Mouse (Mus musculus) MEL (cell line): ENCODE data around the gene Srsf3.

ENCODE experiments used
- CTCF ChIP-seq, 3 experiments: IDR thresholded peaks in 2 of 3; conservative IDR thresholded peaks in 1 of 3; 2 replicates each; pipeline ENCODE4 v1.5.1; 2011 to 2012; ENCODE audit warnings: low read length in 3 of 3, low read depth in 2 of 3, mild to moderate bottlenecking in 2 of 3, improper control_type of control experiment in 1 of 3, inconsistent platforms in 1 of 3, mixed read lengths in 1 of 3, moderate library complexity in 1 of 3; ENCODE audit not compliant: control insufficient read depth in 1 of 3, insufficient read depth in 1 of 3, poor library complexity in 1 of 3, severe bottlenecking in 1 of 3
- E2F4 ChIP-seq: IDR thresholded peaks from 2 replicates; pipeline ENCODE4 v1.6.1; 2011; ENCODE audit warnings: low read depth, low read length, improper control_type of control experiment, borderline replicate concordance
- EP300 ChIP-seq, 2 experiments: IDR thresholded peaks; 2 replicates each; pipeline ENCODE4 v1.6.1; 2011; ENCODE audit warnings: improper control_type of control experiment in 2 of 2, low read length in 2 of 2, low read depth in 1 of 2, mild to moderate bottlenecking in 1 of 2
- GATA1 ChIP-seq: IDR thresholded peaks from 2 replicates; pipeline ENCODE4 v1.6.1; 2011; ENCODE audit warnings: low read depth, low read length, improper control_type of control experiment
- MAX ChIP-seq: IDR thresholded peaks from 2 replicates; pipeline ENCODE4 v1.6.1; 2011; ENCODE audit warnings: low read length, improper control_type of control experiment
- MEF2A ChIP-seq: IDR thresholded peaks from 2 replicates; pipeline ENCODE4 v1.6.1; 2014; ENCODE audit warnings: low read depth, mild to moderate bottlenecking, inconsistent platforms, low read length, improper control_type of control experiment; ENCODE audit not compliant: poor library complexity, insufficient replicate concordance, severe bottlenecking; ENCODE audit errors: extremely low read depth
- POLR2A ChIP-seq, 2 experiments: IDR thresholded peaks; 2 replicates each; pipeline ENCODE4 v1.6.1; 2011 to 2012; ENCODE audit warnings: low read length in 2 of 2, mild to moderate bottlenecking in 2 of 2, control low read depth in 1 of 2, improper control_type of control experiment in 1 of 2, low read depth in 1 of 2, moderate library complexity in 1 of 2; ENCODE audit not compliant: control insufficient read depth in 1 of 2, insufficient read depth in 1 of 2, poor library complexity in 1 of 2

DNA sequence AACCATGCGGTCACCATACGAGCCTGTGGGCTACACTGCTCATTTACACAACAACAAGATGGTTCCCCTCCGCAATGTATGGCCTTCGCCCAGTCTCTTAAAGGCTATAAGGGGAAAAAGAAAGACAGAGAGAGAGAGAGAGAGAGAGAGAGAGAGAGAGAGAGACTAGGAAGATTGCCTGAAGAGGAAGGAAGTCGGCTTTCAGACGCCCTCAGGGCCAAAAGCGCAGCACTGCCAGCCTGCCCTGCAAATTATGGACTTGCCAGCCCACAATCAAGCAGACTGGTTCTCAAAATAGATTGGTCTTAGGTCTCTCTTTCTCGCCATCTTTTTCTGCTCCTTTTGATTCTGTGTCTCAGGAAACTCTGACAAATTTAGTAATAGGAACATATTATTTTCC is 43.8 kb downstream of the Srsf3 start:
- TF ChIP-seq CTCF (IDR thresholded peaks at IDR 0.05 in 2 of 3, conservative IDR thresholded peaks at IDR 0.05 in 1 of 3; ENCODE audit: control insufficient read depth in 1 of 3, insufficient read depth in 1 of 3, low read depth in 2 of 3, low read length in 3 of 3, poor library complexity in 1 of 3, severe bottlenecking in 1 of 3) = no peak
- no peak for TF ChIP-seq GATA1
- no peak for TF ChIP-seq MAX
- TF ChIP-seq POLR2A (IDR thresholded peaks at IDR 0.05; ENCODE audit: control insufficient read depth in 1 of 2, insufficient read depth in 1 of 2, low read depth in 1 of 2, low read length in 2 of 2, poor library complexity in 1 of 2) = no peak
- no peak for TF ChIP-seq EP300 (IDR thresholded peaks at IDR 0.05; ENCODE audit: low read depth in 1 of 2, low read length in 2 of 2)
- TF ChIP-seq MEF2A = no peak
- TF ChIP-seq E2F4 = no peak
